Mouse (Mus musculus) G1E (cell line): ENCODE results near the gene Xrcc3.

Source experiments
- CTCF ChIP-seq: IDR thresholded peaks from 2 replicates; pipeline ENCODE4 v1.5.1; 2012; ENCODE audit warnings: low read depth, low read length, inconsistent platforms, mixed read lengths
- GATA1 ChIP-seq: IDR thresholded peaks from 2 replicates; pipeline ENCODE4 v1.6.1; 2012; ENCODE audit warnings: borderline replicate concordance, low read length, inconsistent platforms, mixed read lengths
- GATA2 ChIP-seq: IDR thresholded peaks from 2 replicates; pipeline ENCODE4 v1.6.1; 2012; ENCODE audit warnings: low read depth, low read length, inconsistent platforms, borderline replicate concordance
- POLR2AphosphoS5 ChIP-seq: IDR thresholded peaks from 2 replicates; pipeline ENCODE4 v1.6.1; 2012; ENCODE audit warnings: low read depth, low read length, inconsistent platforms; ENCODE audit not compliant: insufficient replicate concordance
- TAL1 ChIP-seq: conservative IDR thresholded peaks from 2 replicates; pipeline ENCODE4 v1.6.1; 2012; ENCODE audit warnings: low read depth, low read length, inconsistent platforms, mixed read lengths

DNA sequence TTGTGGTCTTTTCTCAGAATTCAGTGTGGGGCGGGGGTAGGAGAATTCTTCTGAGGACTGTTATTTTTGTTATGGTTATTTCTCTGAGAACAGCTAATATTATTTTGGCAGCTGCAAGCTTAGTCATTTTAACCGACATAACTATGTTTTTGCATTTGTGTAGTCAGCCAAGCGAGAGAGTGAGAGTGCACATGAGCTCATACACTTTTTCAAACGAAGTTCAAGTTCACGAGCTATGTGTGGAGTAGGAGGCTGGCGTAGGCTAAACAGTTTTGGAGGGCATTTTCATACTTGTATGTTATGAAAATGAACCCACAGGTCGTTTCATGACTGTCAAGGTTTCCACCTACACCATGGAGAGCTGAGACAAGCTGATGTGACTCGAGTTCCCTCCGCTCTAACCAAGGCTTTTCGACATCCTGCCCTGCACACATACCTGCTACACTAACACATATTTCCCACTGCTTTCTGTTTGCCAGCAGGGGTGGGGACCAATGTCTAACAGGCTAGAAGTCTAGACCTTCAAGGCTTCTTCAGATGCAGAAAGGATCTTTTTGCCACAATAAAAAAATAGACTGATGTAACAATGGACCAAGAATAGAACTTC is 45.2 kb downstream of the Xrcc3 start:
- TF ChIP-seq CTCF = no peak
- TF ChIP-seq GATA1 = no peak
- TF ChIP-seq POLR2AphosphoS5 = no peak
- no peak for TF ChIP-seq TAL1
- no peak for TF ChIP-seq GATA2
